Mouse (Mus musculus) liver, postnatal 0 days (tissue): ENCODE measurements around the gene Abhd14b. TPM values are rescaled to one million over a fixed set of nuclear protein-coding genes. Genes with fewer than 3 reads are reported as not detected.
A peak's percentile ranks its signal among the peaks of the same experiment; 100 is the strongest.

Experiments used
- ATAC-seq: fragments of 200-750 bp; cut with Nextera tagmentation; 2 replicates; pipeline ENCODE4 v1.8.0; 2017; ENCODE audit warnings: mild to moderate bottlenecking, moderate library complexity
- DNase-seq: peaks from one replicate; pipeline ENCODE4 v3.0.0-alpha.2; 2016
- H3K27ac ChIP-seq: fragments of 300-500 bp; sonication (generic); 2 replicates; pipeline ENCODE4 v1.5.1; 2014; ENCODE audit warnings: antibody characterized with exemption, moderate library complexity, mild to moderate bottlenecking, low read depth
- H3K27me3 ChIP-seq: fragments of 300-500 bp; sonication (generic); 2 replicates; pipeline ENCODE4 v1.6.1; 2014; ENCODE audit warnings: low read length, control low read depth, mixed read lengths; ENCODE audit not compliant: insufficient read depth
- H3K36me3 ChIP-seq: fragments of 300-500 bp; sonication (generic); replicated peaks from 2 replicates; pipeline ENCODE4 v1.6.1; 2014; ENCODE audit warnings: mild to moderate bottlenecking, control low read depth, low read length, moderate library complexity, mixed read lengths; ENCODE audit not compliant: insufficient read depth
- H3K4me1 ChIP-seq: fragments of 300-500 bp; sonication (generic); 2 replicates; pipeline ENCODE4 v1.6.1; 2014; ENCODE audit warnings: antibody characterized with exemption, mild to moderate bottlenecking, control low read depth; ENCODE audit not compliant: insufficient read depth
- H3K4me2 ChIP-seq: fragments of 300-500 bp; sonication (generic); 2 replicates; pipeline ENCODE4 v1.6.1; 2014; ENCODE audit warnings: low read depth, mild to moderate bottlenecking, low read length, moderate library complexity, mixed read lengths
- H3K4me3 ChIP-seq: fragments of 300-500 bp; sonication (generic); 2 replicates; pipeline ENCODE4 v1.5.1; 2014; ENCODE audit warnings: low read depth, low read length
- H3K9ac ChIP-seq: fragments of 300-500 bp; sonication (generic); replicated peaks from 2 replicates; pipeline ENCODE4 v1.6.1; 2014; ENCODE audit warnings: mild to moderate bottlenecking, moderate library complexity
- H3K9me3 ChIP-seq: fragments of 300-500 bp; sonication (generic); 2 replicates; pipeline ENCODE4 v1.6.1; 2016; ENCODE audit warnings: mild to moderate bottlenecking, control low read depth, low read length, mixed read lengths
- CTCF ChIP-seq: sonication (generic); IDR thresholded peaks from 2 replicates; pipeline ENCODE4 v1.5.1; 2016; ENCODE audit warnings: antibody characterized with exemption, low read depth
- EP300 ChIP-seq: IDR thresholded peaks from 2 replicates; pipeline ENCODE4 v1.6.1; 2016; ENCODE audit warnings: antibody characterized with exemption, low read depth, mild to moderate bottlenecking
- WGBS: fragments of 180-500 bp; shearing (Covaris S2); extraction: QIAGEN DNeasy Blood & Tissue Kit; methylation state at CpG from one replicate; pipeline ENCODE4 v1.1.7; 2014; ENCODE audit not compliant: insufficient replicate concordance; 5-methylcytosine and 5-hydroxymethylcytosine counted together
- polyA plus RNA-seq: library from polyadenylated mRNA; unstranded; fragments of >200 nt; fragmentation: Nextera tagmentation; extraction: Ambion mirVana; gene quantifications from 2 replicates; pipeline ENCODE4 v1.2.1, GENCODE M21; 2015

Abhd14b gene
- polyA plus RNA-seq, 1 experiment from 2014 or later = 41.4 TPM

DNA sequence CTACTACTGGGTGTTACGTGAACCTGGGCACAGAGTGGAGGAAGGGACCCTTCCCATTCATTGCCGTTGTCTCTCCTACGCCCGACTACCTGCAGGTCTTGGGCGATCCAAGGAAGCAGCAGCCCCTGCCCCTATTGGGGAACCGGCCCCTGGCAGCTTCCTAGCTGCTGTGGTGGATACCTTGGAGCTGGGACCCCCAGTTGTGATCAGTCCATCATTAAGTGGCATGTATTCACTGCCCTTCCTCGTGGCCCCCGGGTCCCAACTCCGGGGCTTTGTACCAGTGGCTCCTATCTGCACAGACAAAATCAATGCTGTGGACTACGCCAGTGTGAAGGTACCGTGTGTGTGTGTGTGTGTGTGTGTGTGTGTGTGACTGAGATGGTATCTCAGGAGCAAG, 4.0 kb downstream of the Abhd14b start:
- no peak overlapping the region for H3K27ac ChIP-seq
- DNase-seq (no peak), ATAC-seq (no peak)
- peaks cover 13% of the 10 kb centered on the region; the same call in 1 of the 2 replicates for H3K27me3 ChIP-seq
- H3K4me3 ChIP-seq = no peak overlapping the region
- H3K9me3 ChIP-seq = no peaks in the 10 kb centered on the region
- TF ChIP-seq CTCF (no peak), EP300 (no peak)
- peaks cover 50% of the 10 kb centered on the region for H3K4me1 ChIP-seq
- 72% methylated on average over 11 of the region's 11 CpGs for WGBS
- H3K4me2 ChIP-seq = peak overlapping the region; percentile 35; the same call in 1 of the 2 replicates
- H3K36me3 ChIP-seq = no peaks in the 10 kb centered on the region
- H3K9ac ChIP-seq = no peak overlapping the region

DNA sequence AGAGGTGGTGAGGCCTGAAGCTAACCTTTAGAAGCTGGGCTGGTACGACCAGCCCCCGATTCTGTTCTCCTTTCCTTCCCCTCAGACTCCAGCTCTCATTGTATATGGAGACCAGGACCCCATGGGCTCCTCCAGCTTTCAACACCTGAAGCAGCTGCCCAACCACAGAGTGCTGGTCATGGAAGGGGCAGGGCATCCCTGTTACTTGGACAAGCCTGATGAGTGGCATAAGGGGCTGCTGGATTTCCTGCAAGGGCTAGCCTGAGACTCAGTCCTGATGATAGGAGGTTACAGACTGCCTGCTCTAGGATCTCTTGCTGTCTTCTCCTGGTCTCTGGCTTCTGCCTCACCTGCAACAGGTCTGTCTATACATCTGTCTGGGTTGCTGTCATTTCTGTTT, 4.6 kb downstream of the Abhd14b start:
- Histone ChIP-seq H3K9me3 (no peaks in the 10 kb centered on the region), H3K4me3 (no peak overlapping the region), H3K36me3 (no peaks in the 10 kb centered on the region), H3K27me3 (peaks cover 13% of the 10 kb centered on the region; the same call in 1 of the 2 replicates), H3K27ac (no peak overlapping the region), H3K9ac (no peak overlapping the region), H3K4me2 (no peak overlapping the region), H3K4me1 (peaks cover 45% of the 10 kb centered on the region)
- 54% methylated on average over 2 of the region's 2 CpGs for WGBS
- ATAC-seq (no peak), DNase-seq (no peak)
- no peak for TF ChIP-seq CTCF
- no peak for TF ChIP-seq EP300

DNA sequence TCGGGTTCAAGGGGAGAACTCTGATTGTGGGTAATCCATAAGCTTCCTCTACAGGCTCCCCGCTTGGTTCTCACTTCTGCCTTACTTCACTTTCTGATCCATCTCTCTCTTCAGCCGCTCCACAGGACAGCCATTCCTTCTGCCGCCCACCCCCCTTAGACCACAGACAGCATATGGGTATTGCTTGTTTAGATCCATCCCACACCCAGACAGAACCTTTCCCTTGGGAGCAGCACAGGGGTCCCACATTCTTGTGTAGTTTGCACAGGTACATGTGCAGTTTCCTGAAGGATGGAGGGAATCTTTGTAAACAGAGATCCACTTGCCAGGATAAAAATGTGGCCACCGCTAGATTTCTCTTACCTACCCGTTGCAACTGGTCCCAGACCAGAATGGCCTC, 5.1 kb downstream of the Abhd14b start:
- 57% methylated on average over 6 of the region's 6 CpGs for WGBS
- DNase-seq (no peak), ATAC-seq (no peak)
- Histone ChIP-seq H3K27me3 (peaks cover 13% of the 10 kb centered on the region; the same call in 1 of the 2 replicates), H3K4me3 (no peak overlapping the region), H3K9ac (no peak overlapping the region), H3K4me1 (peaks cover 40% of the 10 kb centered on the region), H3K27ac (no peak overlapping the region; the same call in 1 of the 2 replicates), H3K4me2 (no peak overlapping the region), H3K9me3 (no peaks in the 10 kb centered on the region), H3K36me3 (no peaks in the 10 kb centered on the region)
- TF ChIP-seq CTCF = no peak

DNA sequence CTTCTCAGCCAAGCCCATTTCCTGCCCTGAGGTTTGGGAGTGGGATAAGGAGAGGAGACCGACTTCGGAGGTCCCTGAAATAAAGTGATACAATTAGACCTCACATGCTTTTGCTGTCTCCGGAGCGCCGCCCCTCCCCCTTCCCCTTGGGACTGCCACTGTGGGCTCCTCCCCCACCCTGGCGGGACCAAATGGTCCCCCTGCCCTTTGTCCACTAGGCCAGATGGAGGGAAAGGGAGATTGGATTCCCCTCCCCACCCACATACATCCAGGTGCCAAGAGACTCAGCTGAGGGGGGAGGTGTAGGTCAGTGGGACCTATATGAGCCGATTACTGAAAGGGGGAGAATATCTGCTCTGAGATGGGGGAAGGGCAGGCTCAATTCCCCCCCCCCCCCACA, 5.6 kb downstream of the Abhd14b start:
- peak; percentile 57 for DNase-seq
- H3K4me2 ChIP-seq = peak overlapping the region; percentile 75
- H3K9me3 ChIP-seq = no peaks in the 10 kb centered on the region
- H3K36me3 ChIP-seq = no peaks in the 10 kb centered on the region
- 23% methylated on average over 7 of the region's 7 CpGs for WGBS
- TF ChIP-seq CTCF (no peak), EP300 (no peak)
- peak overlapping the region; percentile 66; the same call in 1 of the 2 replicates for H3K27ac ChIP-seq
- peaks cover 36% of the 10 kb centered on the region for H3K4me1 ChIP-seq
- H3K9ac ChIP-seq = peak overlapping the region; percentile 23
- H3K27me3 ChIP-seq = peaks cover 13% of the 10 kb centered on the region; the same call in 1 of the 2 replicates
- peak overlapping the region; percentile 67 for H3K4me3 ChIP-seq
- no peak; the same call in 1 of the 2 replicates for ATAC-seq

DNA sequence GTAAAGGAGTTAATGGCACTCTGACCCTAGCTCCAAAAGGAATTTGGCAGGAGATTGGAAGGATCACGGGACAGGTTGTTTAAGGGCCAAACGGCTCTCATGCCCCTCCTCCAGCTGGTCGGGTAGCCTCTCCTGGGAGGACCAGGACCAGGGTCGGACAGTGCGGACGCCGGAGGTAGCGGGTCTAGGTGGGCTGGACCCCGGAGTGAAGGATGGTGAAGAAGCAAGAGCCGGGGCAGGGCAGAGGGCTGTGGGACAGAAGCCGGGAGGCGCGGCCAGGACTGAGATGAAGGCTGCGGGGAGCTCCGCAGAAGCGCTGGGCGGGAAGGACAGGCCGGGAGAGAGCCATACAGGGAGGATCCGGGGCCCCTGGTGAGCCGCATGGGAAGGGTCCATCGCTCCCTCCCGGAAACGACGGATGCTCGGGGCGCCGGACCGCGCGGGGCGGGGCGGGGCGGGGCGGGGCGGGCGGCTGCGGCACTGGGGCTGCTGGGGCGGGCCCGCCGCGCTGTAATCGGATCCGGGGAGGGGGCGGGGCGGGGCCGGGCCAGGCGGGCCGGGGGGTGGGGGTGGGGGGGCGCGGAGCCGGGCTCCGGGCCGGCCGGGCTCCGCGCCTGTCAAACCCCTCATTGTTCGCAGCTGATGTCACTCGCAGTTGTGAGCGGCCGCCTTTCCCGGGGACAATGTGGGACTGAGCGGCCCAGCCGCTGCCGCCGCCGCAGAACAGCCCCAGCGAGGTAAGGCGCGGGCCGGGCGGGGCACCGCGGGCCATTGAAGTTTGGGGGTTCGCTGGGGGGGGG, 6.2 kb downstream of the Abhd14b start, which contains the start of gene Pcbp4:
Pcbp4 (plus strand) TSS at position 21 of the 800 bp plus-strand sequence.
- Histone ChIP-seq H3K27ac (peak within 1 kb of the TSS; percentile 66), H3K4me3 (peak within 1 kb of the TSS; percentile 67), H3K4me2 (peak within 1 kb of the TSS; percentile 75), H3K9me3 (no peaks in the 10 kb centered on the region), H3K36me3 (no peaks in the 10 kb centered on the region), H3K4me1 (peaks cover 30% of the 10 kb centered on the region), H3K27me3 (peaks cover 13% of the 10 kb centered on the region; the same call in 1 of the 2 replicates), H3K9ac (peak within 1 kb of the TSS; percentile 60)
- no peak for TF ChIP-seq EP300
- TF ChIP-seq CTCF = no peak
- ATAC-seq (peak; percentile 78), DNase-seq (peak; percentile 75)
- WGBS = under 1% methylated on average over 32 of the region's 74 CpGs

DNA sequence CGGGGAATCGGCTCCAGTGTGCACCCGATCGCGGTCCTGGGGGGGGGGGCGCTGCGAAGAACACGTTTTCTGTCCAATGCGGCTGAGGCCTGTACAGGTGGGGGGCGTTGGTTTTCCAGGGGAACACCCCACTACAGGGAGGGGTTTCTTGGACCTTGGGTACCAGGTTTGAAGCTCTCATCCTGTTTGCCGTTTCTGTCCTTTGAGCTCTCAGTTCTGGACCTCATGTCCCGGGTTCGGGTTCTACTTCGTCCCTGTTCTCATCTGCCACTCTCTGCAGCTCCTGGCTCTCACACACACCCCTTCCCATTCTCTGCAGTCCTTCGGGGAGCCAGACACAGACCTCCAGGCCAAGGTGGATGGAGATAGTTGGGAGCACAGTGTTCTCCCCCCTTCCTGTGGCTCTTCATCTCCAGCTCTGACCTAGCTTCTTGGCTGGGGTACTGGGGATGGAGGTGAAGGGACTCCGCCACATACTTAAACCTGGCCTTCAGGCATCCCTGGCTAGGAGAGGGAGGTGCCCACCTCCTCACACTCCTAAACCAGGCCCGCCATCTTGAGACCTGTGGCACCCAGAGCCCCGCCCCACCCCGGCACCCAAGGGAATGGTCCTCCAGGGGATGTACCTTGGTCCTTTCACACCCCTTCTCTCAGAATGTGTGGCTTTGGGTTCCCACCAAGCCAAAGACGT, 7.0 kb downstream of the Abhd14b start:
- ATAC-seq (no peak), DNase-seq (no peak)
- H3K36me3 ChIP-seq = no peaks in the 10 kb centered on the region
- H3K4me1 ChIP-seq = peaks cover 24% of the 10 kb centered on the region
- TF ChIP-seq CTCF (no peak), EP300 (no peak)
- peak overlapping the region; percentile 60 for H3K9ac ChIP-seq
- peak overlapping the region; percentile 67 for H3K4me3 ChIP-seq
- H3K4me2 ChIP-seq = peak overlapping the region; percentile 75
- 13% methylated on average over 17 of the region's 20 CpGs for WGBS
- H3K27me3 ChIP-seq = peaks cover 13% of the 10 kb centered on the region; the same call in 1 of the 2 replicates
- peak overlapping the region; percentile 48; the same call in 1 of the 2 replicates for H3K27ac ChIP-seq
- H3K9me3 ChIP-seq = no peaks in the 10 kb centered on the region
